Mouse (Mus musculus) testis, adult 2 months (tissue): ENCODE measurements around the gene Fzr1.

Experiments used
- CTCF ChIP-seq: fragments of 200-500 bp; IDR thresholded peaks from 2 replicates; pipeline ENCODE4 v1.5.1; 2012; ENCODE audit warnings: low read depth, mild to moderate bottlenecking, inconsistent platforms, low read length, moderate library complexity; ENCODE audit not compliant: control insufficient read depth, insufficient read depth, insufficient replicate concordance
- POLR2A ChIP-seq: fragments of 200-500 bp; IDR thresholded peaks from 2 replicates; pipeline ENCODE4 v1.6.1; 2012; ENCODE audit warnings: low read depth, mild to moderate bottlenecking, inconsistent platforms, low read length, moderate library complexity; ENCODE audit not compliant: control insufficient read depth

GRCm38 (mm10) chr10:81377362-81377664 lies 1.0 kb downstream of the Fzr1 start:
- TF ChIP-seq CTCF (no peak), POLR2A (no peak)
